Mouse (Mus musculus) kidney, postnatal 4 days (tissue): Measurements from ENCODE around the gene Sh3kbp1.

Experiments
- DNase-seq, 2 experiments: peaks; one replicate each; pipeline ENCODE4 v3.0.0; 2021; ENCODE audit warnings: mixed read lengths in 2 of 2

Sh3kbp1 gene

DNA sequence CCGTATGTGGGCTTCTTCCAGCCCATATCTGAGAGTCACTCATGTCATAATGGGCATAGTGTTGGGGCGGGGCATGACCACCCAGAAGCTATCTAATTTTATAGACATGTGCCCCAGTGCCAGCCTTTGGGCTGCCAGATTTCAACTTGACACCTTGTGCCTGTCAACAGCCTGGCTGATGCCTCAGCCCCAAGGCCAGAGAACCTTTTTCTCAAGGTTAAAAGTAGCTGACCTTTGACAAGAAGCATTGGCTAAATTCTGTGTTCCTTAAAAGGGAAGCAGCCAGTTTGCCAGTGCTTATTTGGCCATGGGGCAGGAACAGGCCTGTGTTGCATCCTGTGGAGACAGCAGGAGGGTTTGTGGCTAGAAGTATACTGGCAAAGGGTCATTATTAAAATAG is 315.5 kb downstream of the Sh3kbp1 start:
- DNase-seq = no peak

DNA sequence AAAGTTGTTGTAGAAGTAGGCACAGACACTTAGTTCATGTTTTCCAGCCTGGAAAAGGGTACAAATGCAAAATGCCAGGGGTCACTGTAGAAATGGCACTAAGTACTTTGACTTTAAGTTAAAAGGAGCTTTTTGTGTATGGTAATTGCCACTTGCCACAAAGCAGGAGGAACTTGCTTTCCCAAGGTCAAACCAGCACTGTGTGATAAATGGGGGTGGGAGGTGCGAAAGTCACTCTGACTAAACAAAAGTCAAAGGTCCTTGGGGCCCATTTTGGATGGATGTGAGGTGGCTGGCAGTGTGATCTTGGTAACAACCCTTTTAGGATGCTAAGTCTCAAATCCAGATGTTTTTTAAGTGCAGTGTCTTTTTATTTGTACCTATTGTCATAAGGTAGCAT is 316.5 kb downstream of the Sh3kbp1 start:
- no peak for DNase-seq

DNA sequence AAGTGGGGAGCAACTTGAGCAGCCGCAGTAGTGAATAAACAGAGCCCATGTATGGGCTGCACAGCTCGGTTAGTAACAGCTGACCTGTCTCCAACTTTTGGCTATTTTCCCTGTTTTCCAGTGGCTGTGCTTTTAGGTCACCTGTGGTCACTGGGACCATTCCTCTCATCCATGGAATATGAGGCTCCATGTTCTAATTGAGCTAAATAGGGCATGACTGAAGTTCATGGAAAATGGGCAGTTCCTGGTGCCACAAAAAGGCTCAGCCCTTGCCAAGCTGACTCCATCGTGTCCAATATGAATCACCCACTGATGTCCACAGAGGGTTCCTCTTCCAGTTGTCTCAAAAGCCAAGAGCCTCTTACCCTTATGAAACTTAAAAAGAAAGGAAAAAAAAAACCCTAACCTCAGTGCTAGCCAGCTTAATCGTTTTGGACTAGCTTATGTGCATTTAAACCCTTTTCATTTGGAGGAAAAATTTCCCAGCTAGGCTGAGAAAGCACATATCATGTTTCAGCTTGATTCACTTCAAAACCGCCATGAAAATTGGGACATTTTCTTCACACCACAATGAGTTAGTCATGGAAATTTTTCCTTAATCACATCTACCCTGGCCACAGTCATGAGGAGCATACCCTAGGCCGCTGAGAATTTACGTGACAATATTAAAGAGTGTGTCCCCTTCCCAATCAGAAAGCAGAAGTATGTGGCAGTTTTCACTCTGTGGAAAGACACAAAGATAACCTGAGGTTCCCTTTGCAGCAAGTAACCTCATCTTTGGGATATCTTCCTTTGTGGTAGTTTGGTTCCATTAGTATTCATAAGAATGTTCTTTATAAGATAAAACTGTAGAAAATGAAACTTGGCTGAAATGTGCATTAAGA is 326.7 kb downstream of the Sh3kbp1 start:
- DNase-seq = no peak

DNA sequence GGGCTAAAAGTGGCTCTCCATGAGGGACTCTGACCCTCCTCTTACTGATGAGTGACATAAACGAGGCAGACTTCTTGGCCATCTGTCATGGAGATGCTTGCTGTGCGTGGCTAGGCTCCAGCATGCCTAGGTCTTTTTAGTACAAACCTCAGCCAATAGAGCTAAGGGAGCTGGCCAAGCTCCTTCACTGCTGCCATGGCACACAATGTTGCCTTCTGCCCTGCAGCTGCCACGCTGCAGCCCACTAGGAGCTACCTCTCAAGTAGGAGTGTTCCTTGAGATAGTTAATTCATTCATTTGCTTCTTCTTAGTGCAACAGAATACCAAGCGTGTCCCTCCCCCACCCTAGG is 327.3 kb downstream of the Sh3kbp1 start:
- DNase-seq = no peak

DNA sequence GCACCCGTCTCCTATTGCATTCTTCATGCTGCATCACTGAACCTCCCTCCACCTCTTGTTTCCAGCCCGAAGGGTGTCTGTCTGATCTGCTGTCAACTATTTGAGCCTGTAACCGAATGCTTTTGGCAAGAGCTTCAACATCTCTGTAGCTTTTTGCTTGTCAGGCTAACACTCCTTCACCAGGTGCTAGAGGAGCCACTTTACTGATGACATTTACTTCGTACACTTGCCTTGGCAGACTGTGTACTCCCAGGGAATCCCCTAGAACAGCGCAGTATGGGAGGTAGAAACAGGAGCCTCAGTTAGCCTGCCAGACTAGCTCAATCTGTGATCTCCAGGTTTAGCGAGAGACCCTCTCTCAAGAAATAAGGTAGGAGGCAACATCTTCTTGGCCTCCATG is 328.4 kb downstream of the Sh3kbp1 start:
- no peak for DNase-seq

DNA sequence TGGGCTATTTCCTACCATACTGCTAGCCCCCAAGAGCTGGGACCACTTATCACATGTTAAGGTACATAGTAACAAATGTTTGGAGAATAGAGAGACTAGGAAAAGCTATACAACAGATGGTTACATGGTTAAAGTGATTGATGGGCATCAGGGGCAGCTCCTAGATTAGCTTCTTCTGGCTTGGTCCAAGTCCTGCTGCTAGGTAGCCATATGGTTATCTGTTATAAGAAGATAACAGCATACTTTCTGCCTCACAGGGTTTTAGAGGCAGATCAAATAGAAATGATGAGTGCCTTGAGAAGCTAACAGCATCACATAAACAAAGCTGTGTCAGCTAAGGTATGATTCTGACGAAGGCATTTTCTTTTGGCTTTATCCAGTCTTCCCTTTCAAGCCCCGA is 334.3 kb downstream of the Sh3kbp1 start:
- no peak for DNase-seq

DNA sequence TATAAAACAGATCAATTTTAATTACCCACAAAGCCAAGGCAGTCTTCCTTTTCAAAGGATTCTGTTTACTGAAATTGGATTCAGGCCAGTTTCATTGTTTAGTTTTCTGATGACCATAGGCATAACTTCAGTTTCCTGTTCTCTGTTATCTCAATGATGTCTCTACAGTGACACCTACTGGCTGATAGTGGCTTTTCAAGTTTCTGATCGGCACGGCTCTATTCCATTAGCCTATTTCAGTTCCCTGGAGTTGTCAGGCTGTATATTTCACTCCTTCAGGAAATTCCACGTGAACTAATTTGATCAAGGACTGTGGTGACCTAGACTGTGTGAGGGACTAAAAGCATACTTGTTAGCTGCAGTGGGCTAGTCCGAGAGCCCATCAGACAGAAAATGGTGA is 336.2 kb downstream of the Sh3kbp1 start:
- DNase-seq = peak; percentile 42 to 59

DNA sequence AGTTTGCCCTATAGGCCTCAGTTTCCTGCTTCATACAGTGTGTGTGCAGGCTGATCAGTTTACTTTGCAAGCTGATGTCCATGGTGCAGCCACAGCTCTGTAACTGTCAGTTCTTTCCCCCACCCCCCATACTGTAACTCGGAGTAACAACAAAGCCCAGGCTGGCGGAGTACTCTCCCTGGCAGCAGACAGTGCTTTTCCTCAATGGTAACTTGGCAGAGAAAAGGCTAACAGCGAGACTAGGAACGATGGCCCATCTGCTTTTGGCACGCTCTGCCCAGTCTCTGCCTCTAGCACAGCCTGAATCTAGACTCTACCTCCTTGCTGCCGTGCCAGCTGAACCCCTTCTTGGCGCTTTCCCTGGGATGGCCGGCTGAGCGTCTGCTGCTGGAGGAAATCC is 336.9 kb downstream of the Sh3kbp1 start:
- no peak for DNase-seq

DNA sequence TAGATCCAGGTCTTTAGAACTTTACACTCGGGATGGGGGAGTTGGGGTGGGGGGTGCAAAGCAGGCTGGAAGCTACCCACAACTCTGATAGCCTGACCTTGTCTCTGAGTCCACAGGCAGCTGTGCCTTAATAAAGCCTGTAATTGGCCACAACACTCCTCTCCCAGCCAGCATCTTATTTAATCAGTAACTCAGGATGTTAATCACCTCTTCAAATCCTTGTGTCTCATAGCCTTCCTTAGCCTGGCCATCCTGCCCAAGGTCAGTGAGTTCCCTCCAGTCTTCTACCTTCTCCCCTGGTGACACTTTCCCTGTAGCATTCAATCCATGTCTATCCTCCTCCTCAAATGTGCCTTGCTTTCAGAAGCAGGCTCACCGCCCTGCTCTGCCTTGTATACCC is 342.0 kb downstream of the Sh3kbp1 start:
- DNase-seq = no peak

DNA sequence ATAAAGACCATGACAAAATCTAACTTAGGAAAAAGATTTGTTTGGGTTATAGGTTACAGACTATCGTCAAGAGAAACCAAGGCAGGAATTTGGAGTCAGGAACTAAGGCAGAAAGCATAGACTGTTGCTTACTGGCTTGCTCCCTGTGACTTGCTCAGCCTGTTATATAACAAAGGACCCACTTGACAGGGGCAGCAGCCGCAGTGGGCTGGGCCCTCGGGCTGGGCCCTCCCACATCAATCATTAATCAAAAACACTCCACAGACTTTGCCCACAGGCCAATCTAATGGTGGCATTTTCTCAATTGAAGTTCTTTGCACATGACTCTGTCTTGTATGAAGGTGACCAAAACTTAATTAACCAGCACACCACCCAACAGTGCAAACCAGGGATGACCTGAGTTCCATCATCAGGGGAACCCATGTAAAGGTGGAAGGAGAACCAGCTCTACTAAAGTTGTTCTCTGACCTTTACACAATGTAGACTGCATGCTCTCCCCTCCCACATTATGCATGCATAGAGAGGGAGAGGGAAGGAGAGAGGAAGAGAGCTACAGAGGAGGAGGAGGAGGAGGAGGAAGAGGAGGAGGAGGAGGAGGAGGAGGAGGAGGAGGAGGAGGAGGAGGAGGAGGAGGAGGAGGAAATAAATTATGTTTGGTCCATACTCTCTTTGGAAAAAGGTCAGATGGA is 344.2 kb downstream of the Sh3kbp1 start:
- peak; percentile 10 to 20 for DNase-seq

DNA sequence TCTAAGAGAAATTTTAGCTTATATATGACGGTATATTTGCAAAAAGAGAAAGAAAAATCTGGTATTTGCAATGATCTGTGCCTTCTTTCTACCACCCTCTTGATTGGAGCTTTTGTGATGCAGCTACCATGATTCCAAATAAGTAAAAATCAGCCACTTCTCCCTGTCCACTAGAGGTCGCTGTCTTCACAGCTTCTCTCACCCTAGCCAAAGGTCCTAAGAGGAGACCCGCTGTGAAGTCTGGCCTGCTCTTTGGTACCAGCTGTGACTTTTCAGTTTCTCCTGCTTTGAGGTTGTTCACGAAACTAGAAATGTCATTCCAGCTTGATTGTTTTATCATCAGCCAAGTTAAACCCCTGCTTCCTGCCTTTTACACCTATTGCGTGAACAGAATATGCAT is 346.7 kb downstream of the Sh3kbp1 start:
- DNase-seq = peak; percentile 15 to 39

DNA sequence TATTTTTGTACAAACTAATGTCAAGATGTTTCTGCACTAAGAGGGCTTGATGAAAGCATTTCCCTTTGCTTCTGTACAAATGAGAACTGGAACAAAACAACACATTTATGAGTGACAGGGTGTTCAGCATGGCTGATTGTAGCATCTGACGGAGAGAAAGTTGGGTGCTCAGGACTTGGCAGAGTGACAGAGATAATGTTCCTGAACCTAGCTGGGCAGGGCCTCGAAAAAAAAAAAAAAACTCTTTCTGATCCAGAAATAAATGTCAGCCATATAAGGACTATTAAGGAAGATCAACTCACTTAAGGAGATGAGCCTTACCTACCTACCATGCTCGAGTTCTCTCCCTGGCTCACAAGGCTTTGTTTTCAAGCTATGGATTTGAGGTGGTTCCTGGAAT is 349.2 kb downstream of the Sh3kbp1 start:
- DNase-seq = no peak

DNA sequence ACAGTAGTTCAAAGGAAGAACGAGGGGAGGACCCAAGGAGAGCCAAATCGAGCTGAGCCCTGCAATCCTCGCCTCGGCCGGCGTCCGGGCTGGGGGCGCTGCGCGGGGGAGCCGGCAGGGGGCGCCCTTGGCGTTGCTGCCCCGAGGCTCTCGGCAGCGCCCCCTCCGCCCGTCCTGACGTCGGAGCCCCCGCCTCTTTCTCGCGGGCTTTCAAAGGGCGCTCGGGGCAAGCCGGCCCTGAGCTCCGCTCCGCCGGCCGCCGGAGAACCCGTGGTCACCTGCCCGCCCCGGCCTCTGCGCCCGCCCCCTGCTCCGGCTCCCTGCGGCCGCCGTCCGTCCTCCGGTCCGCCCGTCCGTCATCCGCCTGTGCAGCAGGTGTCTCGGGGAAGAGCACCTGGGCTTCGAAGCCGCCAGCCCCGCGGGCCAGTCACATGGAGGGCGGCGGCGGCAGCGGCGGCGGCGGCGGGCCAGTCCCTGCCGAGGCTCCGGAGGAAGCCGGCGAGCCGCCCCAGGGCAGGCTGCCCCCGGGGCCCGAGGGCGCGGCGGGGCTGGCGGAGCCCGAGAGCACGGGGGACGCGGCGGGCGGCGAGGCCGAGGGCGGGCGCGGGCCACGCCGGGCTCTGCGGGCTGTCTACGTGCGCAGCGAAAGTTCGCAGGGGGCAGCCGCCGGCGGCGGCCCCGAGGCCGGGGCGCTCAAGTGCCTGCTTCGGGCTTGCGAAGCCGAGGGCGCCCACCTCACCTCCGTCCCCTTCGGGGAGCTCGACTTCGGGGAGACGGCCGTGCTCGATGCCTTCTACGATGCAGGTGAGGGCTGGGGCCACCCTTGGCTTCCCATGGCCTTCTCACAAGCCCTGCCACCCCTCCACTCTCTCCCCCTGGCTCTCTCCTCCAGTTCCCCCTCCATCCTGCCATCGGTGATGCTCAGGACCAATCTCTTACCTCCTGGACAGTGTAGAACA is 361.2 kb downstream of the Sh3kbp1 start, which contains the start of gene Map3k15:
Gene Map3k15, plus strand, starts transcription at position 432 of the 959 bp plus-strand sequence.
- peak; percentile 68 to 82 for DNase-seq

DNA sequence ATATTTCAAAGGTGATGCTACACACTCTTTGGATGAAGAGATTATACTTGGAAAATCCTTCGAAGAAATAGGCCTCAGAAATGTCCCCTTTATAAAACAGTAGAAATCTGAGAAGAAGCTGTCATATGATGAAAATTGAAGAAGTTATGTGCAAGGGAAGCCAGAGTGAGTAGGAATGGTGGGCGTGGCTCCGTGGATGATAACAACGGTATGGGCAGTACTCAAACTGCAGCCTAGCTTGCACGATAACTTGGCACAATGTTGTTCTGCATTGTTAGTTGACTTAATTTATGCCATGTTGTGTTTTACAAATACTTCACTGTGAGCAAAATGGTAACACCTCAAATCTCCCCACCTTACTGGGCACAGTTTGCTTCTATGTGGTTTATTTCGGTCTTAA is 368.7 kb downstream of the Sh3kbp1 start:
- no peak for DNase-seq
